Mouse (Mus musculus) limb, embryonic 15.5 days (tissue): ENCODE measurements at regions not wholly inside any gene's neighbourhood (a gene's known extent, or its start where the extent isn't known, plus 50 kb on each side); places are given as distances from the start of the nearest gene placed in this dataset.

Experiments used
- ATAC-seq: fragments of 200-750 bp; cut with Nextera tagmentation; 2 replicates; pipeline ENCODE4 v1.8.0; 2017; ENCODE audit warnings: low read depth, moderate TSS enrichment; ENCODE audit not compliant: insufficient number of reproducible peaks, low FRiP score, low TSS enrichment
- H3K27ac ChIP-seq: fragments of 300-500 bp; sonication (generic); 2 replicates; pipeline ENCODE4 v1.5.1; 2015; ENCODE audit warnings: moderate library complexity, mild to moderate bottlenecking, inconsistent platforms
- H3K27me3 ChIP-seq: fragments of 300-500 bp; sonication (generic); 2 replicates; pipeline ENCODE4 v1.6.1; 2015; ENCODE audit warnings: inconsistent platforms
- H3K36me3 ChIP-seq: fragments of 300-500 bp; sonication (generic); 2 replicates; pipeline ENCODE4 v1.6.1; 2015; ENCODE audit warnings: inconsistent platforms
- H3K4me1 ChIP-seq: fragments of 300-500 bp; sonication (generic); 2 replicates; pipeline ENCODE4 v1.6.1; 2015; ENCODE audit warnings: inconsistent platforms
- H3K4me2 ChIP-seq: fragments of 300-500 bp; sonication (generic); 2 replicates; pipeline ENCODE4 v1.6.1; 2015; ENCODE audit warnings: mild to moderate bottlenecking, inconsistent platforms
- H3K4me3 ChIP-seq: fragments of 300-500 bp; sonication (generic); 2 replicates; pipeline ENCODE4 v1.5.1; 2015; ENCODE audit warnings: mild to moderate bottlenecking, inconsistent platforms
- H3K9ac ChIP-seq: fragments of 300-500 bp; sonication (generic); 2 replicates; pipeline ENCODE4 v1.6.1; 2015; ENCODE audit warnings: inconsistent platforms
- H3K9me3 ChIP-seq: fragments of 300-500 bp; sonication (generic); 2 replicates; pipeline ENCODE4 v1.6.1; 2016; ENCODE audit warnings: inconsistent platforms
- WGBS: fragments of 180-500 bp; shearing (Covaris S2); methylation state at CpG from one replicate; pipeline ENCODE4 v1.1.7; 2015; 5-methylcytosine and 5-hydroxymethylcytosine counted together

- Histone ChIP-seq H3K4me1 (no peaks in the 10 kb centered on the region), H3K4me2 (no peak overlapping the region), H3K4me3 (no peak overlapping the region), H3K9me3 (no peaks in the 10 kb centered on the region), H3K27me3 (no peaks in the 10 kb centered on the region), H3K9ac (no peak overlapping the region), H3K36me3 (no peaks in the 10 kb centered on the region), H3K27ac (no peak overlapping the region)
- no peak for ATAC-seq
- WGBS = 57% methylated on average over 2 of the region's 2 CpGs
Measured at GRCm38 (mm10) chr9:89532435-89532834, 90.5 kb downstream of the Minar1 start.

- no peak overlapping the region for H3K27ac ChIP-seq
- H3K4me1 ChIP-seq = no peaks in the 10 kb centered on the region
- H3K4me3 ChIP-seq = no peak overlapping the region
- H3K4me2 ChIP-seq = no peak overlapping the region
- no peak overlapping the region for H3K9ac ChIP-seq
- WGBS = 58% methylated on average over 1 of the region's 1 CpGs
- H3K9me3 ChIP-seq = no peaks in the 10 kb centered on the region
- H3K36me3 ChIP-seq = no peaks in the 10 kb centered on the region
- ATAC-seq = no peak
- H3K27me3 ChIP-seq = no peaks in the 10 kb centered on the region
Measured at GRCm38 (mm10) chr9:89524137-89524536, 98.8 kb downstream of the Minar1 start.

- Histone ChIP-seq H3K27ac (no peak overlapping the region), H3K36me3 (no peaks in the 10 kb centered on the region), H3K4me3 (no peak overlapping the region), H3K27me3 (no peaks in the 10 kb centered on the region), H3K9ac (no peak overlapping the region), H3K4me2 (no peak overlapping the region), H3K9me3 (no peaks in the 10 kb centered on the region), H3K4me1 (no peaks in the 10 kb centered on the region)
- no peak for ATAC-seq
- 25% methylated on average over 3 of the region's 3 CpGs for WGBS
Measured at GRCm38 (mm10) chr9:89523705-89524104, 99.2 kb downstream of the Minar1 start.

GRCm38 (mm10) chr9:89508407-89509101 lies 114.4 kb downstream of the Minar1 start:
- no peak overlapping the region for H3K4me3 ChIP-seq
- H3K4me2 ChIP-seq = no peak overlapping the region
- H3K4me1 ChIP-seq = no peaks in the 10 kb centered on the region
- no peak overlapping the region for H3K9ac ChIP-seq
- WGBS = 84% methylated on average over 6 of the region's 6 CpGs
- H3K9me3 ChIP-seq = no peaks in the 10 kb centered on the region
- no peak overlapping the region for H3K27ac ChIP-seq
- peak; percentile 44; the same call in 1 of the 2 replicates for ATAC-seq
- no peaks in the 10 kb centered on the region for H3K27me3 ChIP-seq
- no peaks in the 10 kb centered on the region for H3K36me3 ChIP-seq

GRCm38 (mm10) chr9:89502083-89502482 lies 120.8 kb downstream of the Minar1 start:
- no peaks in the 10 kb centered on the region for H3K4me1 ChIP-seq
- no peak overlapping the region for H3K9ac ChIP-seq
- H3K27ac ChIP-seq = no peak overlapping the region
- no peaks in the 10 kb centered on the region for H3K36me3 ChIP-seq
- no peaks in the 10 kb centered on the region for H3K9me3 ChIP-seq
- 89% methylated on average over 2 of the region's 2 CpGs for WGBS
- no peaks in the 10 kb centered on the region for H3K27me3 ChIP-seq
- no peak for ATAC-seq
- H3K4me3 ChIP-seq = no peak overlapping the region
- no peak overlapping the region for H3K4me2 ChIP-seq

GRCm38 (mm10) chr9:89497399-89497749 lies 125.6 kb downstream of the Minar1 start:
- Histone ChIP-seq H3K36me3 (no peaks in the 10 kb centered on the region), H3K4me2 (no peak overlapping the region), H3K9ac (no peak overlapping the region), H3K4me1 (no peaks in the 10 kb centered on the region), H3K4me3 (no peak overlapping the region), H3K27ac (no peak overlapping the region), H3K9me3 (no peaks in the 10 kb centered on the region), H3K27me3 (no peaks in the 10 kb centered on the region)
- no peak for ATAC-seq
- WGBS = 6% methylated on average over 7 of the region's 7 CpGs

GRCm38 (mm10) chr9:89496729-89497398 lies 126.1 kb downstream of the Minar1 start:
- H3K4me2 ChIP-seq = no peak overlapping the region
- ATAC-seq = no peak
- H3K4me1 ChIP-seq = no peaks in the 10 kb centered on the region

GRCm38 (mm10) chr9:89487601-89488000 lies 135.3 kb downstream of the Minar1 start:
- Histone ChIP-seq H3K4me2 (no peak overlapping the region), H3K9ac (no peak overlapping the region), H3K4me3 (no peak overlapping the region), H3K27ac (no peak overlapping the region), H3K27me3 (no peaks in the 10 kb centered on the region), H3K4me1 (no peaks in the 10 kb centered on the region), H3K9me3 (no peaks in the 10 kb centered on the region), H3K36me3 (no peaks in the 10 kb centered on the region)
- no peak for ATAC-seq
- WGBS = 80% methylated on average over 4 of the region's 4 CpGs

More at GRCm38 (mm10) chr9:89496729-89497398, 126.1 kb downstream of the Minar1 start:
- H3K27ac ChIP-seq = no peak overlapping the region
- no peak overlapping the region for H3K9ac ChIP-seq
- H3K27me3 ChIP-seq = no peaks in the 10 kb centered on the region
- H3K4me3 ChIP-seq = no peak overlapping the region
- no peaks in the 10 kb centered on the region for H3K9me3 ChIP-seq
- no peaks in the 10 kb centered on the region for H3K36me3 ChIP-seq
- 19% methylated on average over 14 of the region's 14 CpGs for WGBS

GRCm38 (mm10) chr9:89479406-89479805 lies 143.5 kb downstream of the Minar1 start:
- Histone ChIP-seq H3K4me2 (no peak overlapping the region), H3K9me3 (no peaks in the 10 kb centered on the region), H3K27ac (no peak overlapping the region), H3K4me1 (no peaks in the 10 kb centered on the region), H3K27me3 (no peaks in the 10 kb centered on the region), H3K4me3 (no peak overlapping the region), H3K36me3 (no peaks in the 10 kb centered on the region), H3K9ac (no peak overlapping the region)
- ATAC-seq = no peak
- WGBS = 71% methylated on average over 3 of the region's 3 CpGs

- Histone ChIP-seq H3K36me3 (no peaks in the 10 kb centered on the region), H3K27ac (no peak overlapping the region), H3K9me3 (no peaks in the 10 kb centered on the region), H3K4me1 (no peaks in the 10 kb centered on the region), H3K9ac (no peak overlapping the region), H3K4me3 (no peak overlapping the region), H3K27me3 (no peaks in the 10 kb centered on the region), H3K4me2 (no peak overlapping the region)
- 38% methylated on average over 5 of the region's 5 CpGs for WGBS
- ATAC-seq = no peak
Measured at GRCm38 (mm10) chr9:89461190-89461589, 161.7 kb downstream of the Minar1 start.

GRCm38 (mm10) chr9:89456666-89457065 lies 166.3 kb downstream of the Minar1 start:
- Histone ChIP-seq H3K4me3 (no peak overlapping the region), H3K9me3 (no peaks in the 10 kb centered on the region), H3K4me2 (no peak overlapping the region), H3K4me1 (no peaks in the 10 kb centered on the region), H3K27me3 (no peaks in the 10 kb centered on the region), H3K27ac (no peak overlapping the region), H3K9ac (no peak overlapping the region), H3K36me3 (no peaks in the 10 kb centered on the region)
- ATAC-seq = no peak
- WGBS = 74% methylated on average over 3 of the region's 3 CpGs

GRCm38 (mm10) chr9:89449656-89450055 lies 173.3 kb downstream of the Minar1 start:
- WGBS = 54% methylated on average over 6 of the region's 6 CpGs
- Histone ChIP-seq H3K9me3 (no peaks in the 10 kb centered on the region), H3K4me2 (no peak overlapping the region), H3K4me1 (no peaks in the 10 kb centered on the region), H3K27ac (no peak overlapping the region), H3K9ac (no peak overlapping the region), H3K36me3 (no peaks in the 10 kb centered on the region), H3K27me3 (no peaks in the 10 kb centered on the region), H3K4me3 (no peak overlapping the region)
- ATAC-seq = no peak
